Mouse (Mus musculus) gastrocnemius, adult 18-20 months (tissue): ENCODE measurements around the gene Prss57. TPM values are rescaled to one million over a fixed set of nuclear protein-coding genes. Genes with fewer than 3 reads are reported as not detected.

Experiments
- DNase-seq: peaks from one replicate; pipeline ENCODE4 v3.0.0; 2021; ENCODE audit warnings: low spot score
- total RNA-seq, 2 experiments: library from RNA; stranded (reverse); gene quantifications; 2 replicates each; pipeline ENCODE4 v1.2.3; 2021

Prss57 gene
- total RNA-seq, 2 experiments from 2014 or later = not detected

DNA sequence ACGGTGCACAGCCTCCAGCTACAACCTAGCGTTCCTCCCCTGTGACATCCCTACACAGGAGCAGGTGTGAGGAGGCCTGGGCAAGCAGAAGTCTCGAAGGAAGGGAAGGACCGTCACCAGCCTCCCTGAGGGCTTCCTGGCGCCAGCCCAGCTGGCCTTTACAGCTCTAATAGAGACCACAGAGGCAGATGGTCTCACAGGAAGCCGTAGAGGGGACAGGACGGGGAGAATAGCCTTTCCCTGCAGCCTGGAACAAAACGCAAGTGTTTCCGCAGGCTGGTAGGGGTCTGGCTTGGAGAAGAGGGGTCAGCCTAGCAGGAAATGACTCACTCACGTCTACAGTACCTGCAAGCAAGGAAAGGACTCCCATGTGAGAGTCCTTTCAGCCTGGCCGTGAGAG lies 17.1 kb upstream of the Prss57 start:
- DNase-seq = peak; percentile 32

DNA sequence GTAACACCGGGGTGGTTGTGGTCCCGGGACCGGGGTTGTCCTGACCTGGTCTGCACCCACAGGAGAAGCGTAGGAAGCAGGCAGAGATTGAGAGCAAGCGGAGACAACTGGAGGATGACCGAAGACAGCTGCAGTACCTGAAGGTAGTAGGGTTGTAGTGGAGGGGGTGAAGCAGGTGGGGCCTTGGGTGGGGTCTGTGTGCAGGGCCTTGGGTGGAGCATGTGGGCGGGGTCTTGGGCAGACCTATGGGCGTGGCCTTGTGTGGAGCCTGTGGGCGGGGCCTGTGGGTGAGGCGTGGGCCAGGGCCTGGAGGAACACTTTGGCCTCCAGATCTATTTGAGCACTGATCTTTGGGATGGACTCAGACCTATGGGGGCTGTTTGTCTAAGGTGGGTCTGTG lies 16.2 kb upstream of the Prss57 start:
- DNase-seq = peak; percentile 30

GRCm38 (mm10) chr10:79806331-79806730 lies 15.6 kb upstream of the Prss57 start:
- no peak for DNase-seq

- no peak for DNase-seq
Measured at GRCm38 (mm10) chr10:79805636-79806035, 14.9 kb upstream of the Prss57 start.

DNA sequence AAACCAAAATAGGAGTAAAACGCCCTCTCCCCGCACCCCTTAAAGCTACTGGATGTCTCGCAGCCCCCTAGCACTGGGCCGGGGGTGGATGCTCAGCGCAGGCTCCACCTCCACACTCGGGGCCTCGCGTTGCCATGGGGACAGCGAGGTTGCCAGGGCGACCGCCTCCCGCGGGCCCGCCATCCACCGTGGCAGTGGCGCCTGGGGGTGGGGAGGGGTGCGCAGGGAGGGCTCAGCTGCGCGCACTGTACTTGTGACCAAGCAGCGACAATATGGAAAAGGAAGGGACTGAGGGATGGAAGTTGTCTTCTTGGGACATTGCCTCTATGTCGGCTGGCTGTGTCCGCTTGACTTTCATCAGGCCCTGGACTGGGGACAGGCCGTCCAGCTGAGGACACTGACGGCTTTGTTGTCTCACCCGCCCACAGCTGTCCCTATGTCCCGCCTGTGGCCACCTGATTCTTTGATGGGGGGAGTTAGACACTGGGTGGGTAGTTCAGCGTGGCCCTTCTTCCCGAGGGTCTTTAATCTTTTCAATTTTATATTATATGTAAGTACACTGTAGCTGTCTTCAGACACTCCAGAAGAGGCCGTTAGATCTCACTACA lies 13.1 kb upstream of the Prss57 start:
- no peak for DNase-seq

- peak; percentile 61 for DNase-seq
Measured at GRCm38 (mm10) chr10:79802331-79802971, 11.7 kb upstream of the Prss57 start.

- DNase-seq = no peak
Measured at GRCm38 (mm10) chr10:79801837-79802236, 11.1 kb upstream of the Prss57 start.

GRCm38 (mm10) chr10:79800508-79800907 lies 9.7 kb upstream of the Prss57 start:
- DNase-seq = no peak

DNA sequence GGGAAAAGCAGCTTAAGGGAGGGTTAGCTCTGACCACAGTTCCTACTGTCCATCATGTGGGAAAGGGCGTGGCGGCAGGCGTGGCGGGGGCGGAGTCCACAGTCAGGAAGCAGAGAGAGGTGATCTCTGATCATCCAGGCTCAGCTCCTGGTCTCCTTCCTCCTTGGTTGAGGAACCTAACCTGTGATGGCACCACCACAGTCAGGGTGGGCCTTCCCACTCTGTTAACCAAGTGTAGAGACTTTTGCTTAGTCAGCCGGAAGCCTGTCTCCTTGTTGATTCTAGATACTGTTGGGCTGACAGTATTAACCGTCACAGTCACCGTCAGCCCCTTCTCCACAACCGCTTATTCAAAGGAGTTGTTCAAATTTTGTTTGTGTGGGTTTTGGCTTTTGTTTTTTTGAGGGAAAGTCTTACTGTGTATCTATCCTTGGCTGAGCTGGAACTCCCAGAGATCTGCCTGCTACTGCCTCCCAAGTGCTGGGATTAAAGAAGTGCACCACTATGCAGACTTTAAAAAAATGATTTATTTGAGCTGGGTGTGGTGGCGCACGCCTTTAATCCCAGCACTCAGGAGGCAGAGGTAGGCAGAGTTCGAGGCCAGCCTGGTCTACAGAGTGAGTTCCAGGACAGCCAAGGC lies 7.6 kb upstream of the Prss57 start:
- DNase-seq = no peak

- DNase-seq = peak; percentile 67
Measured at GRCm38 (mm10) chr10:79797326-79797725, 6.6 kb upstream of the Prss57 start.

DNA sequence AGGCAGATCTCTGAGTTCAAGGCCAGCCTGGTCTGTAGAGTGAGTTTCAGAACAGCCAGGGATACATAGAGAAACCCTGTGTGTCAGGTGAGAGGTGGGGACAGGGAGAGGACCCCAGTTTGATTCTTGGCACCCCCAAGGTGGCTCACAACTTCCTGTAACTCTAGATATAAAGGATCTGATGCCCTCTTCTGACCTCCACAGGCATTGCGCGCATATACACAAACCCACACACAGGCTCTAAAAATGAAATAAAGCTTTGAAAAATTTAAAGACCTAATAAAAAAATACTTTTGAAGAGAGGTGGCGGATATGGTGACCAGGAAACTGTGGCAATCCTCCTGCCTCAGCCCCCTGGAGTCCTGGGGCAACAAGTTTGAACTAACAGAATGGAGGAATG lies 5.1 kb upstream of the Prss57 start:
- no peak for DNase-seq

GRCm38 (mm10) chr10:79794491-79794931 lies 3.8 kb upstream of the Prss57 start:
- DNase-seq = peak; percentile 91

GRCm38 (mm10) chr10:79793738-79794490 lies 3.2 kb upstream of the Prss57 start:
- DNase-seq = peak; percentile 31

DNA sequence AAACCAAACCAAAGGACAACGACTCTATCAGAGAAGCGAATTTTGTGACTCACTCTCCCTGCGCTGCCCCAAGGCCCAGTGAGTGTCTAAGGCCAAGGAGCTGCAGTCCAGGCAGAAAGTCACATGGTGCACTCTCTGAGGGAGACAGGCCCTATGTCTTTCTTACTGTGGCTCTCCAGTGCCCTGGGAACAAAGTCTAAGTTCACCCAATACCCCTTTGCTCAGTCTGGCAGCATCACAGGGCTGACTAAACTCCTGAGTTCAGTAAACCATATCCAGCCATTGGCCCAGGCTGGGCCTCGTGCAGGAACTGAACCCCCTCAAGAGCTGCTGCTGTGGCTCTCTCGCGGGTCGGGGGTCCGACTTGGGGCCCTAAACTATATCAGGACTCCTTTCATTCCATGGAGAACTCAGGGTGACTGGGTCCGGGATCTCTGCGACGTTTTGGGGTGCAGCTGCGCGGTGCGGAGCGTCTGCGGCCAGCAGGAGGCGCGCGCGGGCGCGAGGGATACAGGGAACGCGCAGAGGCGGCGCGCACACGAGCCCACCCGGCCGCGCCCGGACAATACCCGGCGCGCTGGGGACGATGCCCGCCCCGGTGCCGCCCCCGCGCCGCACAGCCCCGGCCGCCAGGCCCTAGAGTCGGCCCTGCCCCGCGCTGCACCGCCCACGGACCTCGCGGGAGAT lies 2.4 kb upstream of the Prss57 start, which contains the start of gene Palm:
Gene Palm, plus strand, starts transcription at position 522 of the 687 bp plus-strand sequence.
- DNase-seq = peak; percentile 74

- no peak for DNase-seq
Measured at GRCm38 (mm10) chr10:79792339-79793040, 1.7 kb upstream of the Prss57 start.

GRCm38 (mm10) chr10:79789581-79789980 lies 1.2 kb downstream of the Prss57 start:
- DNase-seq = no peak

GRCm38 (mm10) chr10:79788386-79789158 lies 2.2 kb downstream of the Prss57 start:
- DNase-seq = peak; percentile 83

DNA sequence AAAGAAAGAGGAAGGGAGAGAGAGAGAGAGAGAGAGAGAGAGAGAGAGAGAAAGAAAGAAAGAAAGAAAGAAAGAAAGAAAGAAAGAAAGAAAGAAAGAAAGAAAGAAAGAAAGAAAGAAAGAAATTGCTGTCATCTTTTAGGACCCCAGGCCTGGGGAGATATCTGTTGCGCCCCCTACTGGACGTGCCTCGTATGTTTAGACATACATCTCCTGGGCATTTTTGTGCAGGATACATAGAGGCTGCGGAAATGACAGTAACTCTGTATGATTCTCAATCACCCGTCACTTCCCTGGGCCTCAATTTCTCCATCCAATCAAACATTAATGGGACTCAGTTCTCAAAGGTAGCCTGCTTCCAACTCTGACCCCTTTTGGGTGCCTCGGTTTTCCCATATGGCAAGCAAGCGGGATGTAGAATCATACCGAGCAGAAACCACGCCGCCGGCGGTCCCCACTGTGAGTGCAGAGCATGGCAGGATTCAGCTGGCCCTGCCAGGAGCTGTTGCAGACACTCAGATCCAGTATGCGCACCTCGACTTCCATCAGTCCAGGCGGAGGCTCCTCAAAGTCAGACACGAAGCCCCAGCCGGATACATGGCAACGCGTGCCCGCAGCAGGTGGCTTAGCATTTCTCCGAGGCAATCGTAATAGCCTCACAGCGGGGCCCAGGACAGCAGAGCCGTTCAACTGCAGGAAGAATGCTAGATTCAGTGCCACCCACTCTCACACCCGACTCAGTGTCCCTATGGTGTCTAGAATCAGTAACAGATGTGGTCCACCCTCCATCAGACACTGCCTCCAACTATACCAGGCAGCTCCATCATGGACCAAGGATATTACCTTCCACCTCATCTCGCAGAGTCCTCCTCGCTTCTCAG lies 6.6 kb downstream of the Prss57 start:
- no peak for DNase-seq

GRCm38 (mm10) chr10:79783050-79783449 lies 7.7 kb downstream of the Prss57 start:
- no peak for DNase-seq
